Mouse (Mus musculus) brown adipose tissue, adult 24 weeks (tissue): ENCODE data around the gene Tas2r108. TPM values are rescaled to one million over a fixed set of nuclear protein-coding genes. Genes with fewer than 3 reads are reported as not detected.

Experiments used
- H3K27ac ChIP-seq: fragments of 200-500 bp; replicated peaks from 2 replicates; pipeline ENCODE4 v1.5.1; 2012; ENCODE audit warnings: low read depth, mild to moderate bottlenecking, low read length
- H3K4me1 ChIP-seq: fragments of 200-500 bp; 2 replicates; pipeline ENCODE4 v1.6.1; 2012; ENCODE audit warnings: low read length, mixed read lengths; ENCODE audit not compliant: control insufficient read depth, insufficient read depth, insufficient read length
- H3K4me3 ChIP-seq: fragments of 200-500 bp; 2 replicates; pipeline ENCODE4 v1.5.1; 2012; ENCODE audit warnings: low read depth, mild to moderate bottlenecking, low read length, moderate library complexity; ENCODE audit not compliant: insufficient read depth
- polyA plus RNA-seq: library from polyadenylated mRNA; stranded (reverse); fragments of >200 nt; gene quantifications from 2 replicates; pipeline ENCODE4 v1.2.4, GENCODE M21; 2012; ENCODE audit not compliant: missing spikeins, insufficient read depth, insufficient read length

Gene Tas2r108
- polyA plus RNA-seq = not detected in 2 replicates

DNA sequence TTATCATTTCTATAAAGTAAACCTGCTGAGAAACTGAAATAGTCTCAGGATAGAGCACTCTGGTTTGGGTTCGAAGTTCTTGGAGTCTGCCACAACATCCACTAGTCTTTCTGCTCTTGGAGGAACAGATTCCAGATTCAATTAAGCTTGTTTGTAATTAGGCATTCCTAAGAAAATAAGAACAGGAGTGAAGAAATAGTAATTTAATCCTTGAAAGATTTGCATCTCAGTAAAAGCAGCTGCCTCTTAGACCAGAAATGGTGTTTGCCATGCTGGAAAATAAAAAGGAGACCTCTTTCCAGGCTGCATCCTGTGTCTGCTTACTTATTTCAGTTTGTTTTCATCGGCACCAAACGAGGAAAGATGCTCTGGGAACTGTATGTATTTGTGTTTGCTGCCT is at the start of gene Tas2r108:
Gene Tas2r108 (plus strand): TSS at position 301 of the 400 bp plus-strand sequence.
- no peak within 1 kb of the TSS for H3K4me3 ChIP-seq
- no peaks in the 10 kb centered on the region for H3K4me1 ChIP-seq
- no peak within 1 kb of the TSS for H3K27ac ChIP-seq

DNA sequence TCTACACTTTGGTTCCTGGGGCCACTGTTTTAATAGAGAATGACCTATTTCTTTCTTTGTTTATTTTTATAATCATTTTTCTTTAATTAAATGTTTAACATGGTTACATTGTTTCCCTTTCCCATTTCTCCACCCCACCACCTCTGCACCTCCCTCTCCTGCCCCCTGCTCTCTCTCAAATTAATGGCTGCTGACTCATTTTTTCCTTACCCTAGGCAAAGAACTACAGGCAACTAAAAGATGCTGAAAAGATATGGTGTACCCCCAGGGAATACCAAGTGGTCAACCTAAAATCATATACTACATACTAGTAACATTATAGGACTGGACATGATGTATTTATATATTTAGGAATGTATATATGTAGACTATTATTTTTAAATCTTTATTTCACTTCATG is 44.7 kb upstream of the Tas2r108 start:
- no peak overlapping the region for H3K27ac ChIP-seq
- H3K4me3 ChIP-seq = no peak overlapping the region
- H3K4me1 ChIP-seq = no peaks in the 10 kb centered on the region

DNA sequence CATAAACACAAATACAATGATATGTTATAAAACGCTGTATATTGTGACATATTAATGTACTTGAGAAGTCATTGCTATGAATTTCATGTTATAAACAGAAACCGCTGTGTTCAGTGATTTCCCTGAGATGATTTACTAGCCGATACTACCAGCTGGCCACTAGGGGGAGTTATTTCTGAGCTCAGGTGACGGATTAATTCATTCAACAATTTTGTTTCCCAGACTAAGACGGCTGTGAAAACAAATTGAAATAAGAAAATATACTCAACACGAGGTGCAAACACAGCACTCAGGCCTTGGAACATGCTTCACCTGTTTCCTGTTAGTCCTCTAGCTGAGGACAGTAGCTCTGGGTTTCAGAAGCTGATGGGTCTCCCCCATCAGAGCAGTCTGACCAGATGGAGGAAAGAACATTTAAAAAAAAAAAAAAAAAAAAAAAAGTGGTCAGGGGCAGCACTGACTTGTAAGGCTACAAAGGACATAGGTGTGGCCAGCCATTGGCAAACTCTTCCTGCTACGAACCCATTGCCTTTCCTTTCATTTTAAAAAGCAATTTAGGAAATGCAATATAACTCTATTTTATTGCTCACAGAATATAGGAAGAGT is 38.8 kb upstream of the Tas2r108 start:
- Histone ChIP-seq H3K27ac (no peak overlapping the region), H3K4me1 (no peaks in the 10 kb centered on the region), H3K4me3 (no peak overlapping the region)

DNA sequence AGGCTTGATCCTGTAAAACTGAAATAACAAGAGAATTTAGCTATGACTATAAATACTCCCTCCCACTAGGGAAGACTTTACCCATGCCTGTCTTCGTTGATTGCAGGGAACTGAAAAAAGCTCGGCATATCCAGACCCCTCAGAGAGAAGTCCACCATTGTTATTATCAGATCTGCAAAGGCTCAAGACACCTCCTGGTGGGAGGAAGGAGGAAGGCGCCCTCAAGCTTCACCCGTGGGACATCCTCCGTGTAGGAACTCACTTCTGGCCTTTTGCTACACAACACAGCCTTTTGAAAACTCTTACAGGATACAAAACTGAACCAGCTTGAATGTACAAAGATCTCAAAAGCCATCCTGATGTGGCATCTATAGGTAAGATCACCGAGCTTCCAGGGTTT is 27.6 kb upstream of the Tas2r108 start:
- no peak overlapping the region for H3K4me3 ChIP-seq
- H3K4me1 ChIP-seq = no peaks in the 10 kb centered on the region
- H3K27ac ChIP-seq = no peak overlapping the region

DNA sequence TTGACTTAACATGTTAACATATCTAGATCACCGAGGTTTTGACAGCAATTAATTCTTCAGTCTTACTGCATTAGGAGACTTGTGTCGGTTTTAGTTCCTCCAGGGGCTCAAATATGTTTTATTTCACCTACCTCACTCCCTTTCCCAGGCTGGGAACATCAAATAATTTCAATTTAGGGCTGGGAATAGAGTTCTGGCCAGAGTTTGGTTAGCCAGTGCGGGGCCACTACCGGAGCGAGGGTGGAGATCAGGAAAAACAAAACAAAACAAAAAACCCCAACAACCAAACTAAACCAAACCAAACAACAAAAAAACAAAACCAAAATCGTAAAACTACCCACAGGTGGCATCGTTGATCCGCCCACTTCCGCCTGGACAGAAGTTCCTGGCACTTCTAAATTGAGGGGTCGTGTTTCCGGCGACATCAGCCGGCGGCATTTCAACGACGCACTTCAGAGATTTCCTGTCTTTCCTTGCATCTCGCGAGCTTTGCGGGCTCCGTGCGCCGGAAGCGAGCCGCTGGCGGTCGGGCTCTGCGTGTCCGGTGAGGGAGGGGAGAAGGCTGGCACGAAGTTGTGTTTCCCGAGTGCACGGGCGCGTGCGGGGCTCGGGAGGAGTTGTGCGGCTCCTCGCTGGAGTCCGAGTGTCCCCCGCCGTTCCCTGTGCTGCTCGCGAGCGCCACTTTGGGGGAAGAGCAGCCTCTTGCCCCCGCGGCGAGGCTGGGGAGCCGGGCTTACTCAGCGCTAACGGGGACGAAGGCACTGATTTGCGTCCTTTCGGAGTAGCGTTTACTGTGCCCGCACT is 22.2 kb upstream of the Tas2r108 start, which contains the start of gene Ssbp1:
Gene Ssbp1 (plus strand): TSS at position 437 of the 804 bp plus-strand sequence.
- Histone ChIP-seq H3K4me3 (peak within 1 kb of the TSS; percentile 82), H3K4me1 (no peaks in the 10 kb centered on the region), H3K27ac (peak within 1 kb of the TSS; percentile 79)

DNA sequence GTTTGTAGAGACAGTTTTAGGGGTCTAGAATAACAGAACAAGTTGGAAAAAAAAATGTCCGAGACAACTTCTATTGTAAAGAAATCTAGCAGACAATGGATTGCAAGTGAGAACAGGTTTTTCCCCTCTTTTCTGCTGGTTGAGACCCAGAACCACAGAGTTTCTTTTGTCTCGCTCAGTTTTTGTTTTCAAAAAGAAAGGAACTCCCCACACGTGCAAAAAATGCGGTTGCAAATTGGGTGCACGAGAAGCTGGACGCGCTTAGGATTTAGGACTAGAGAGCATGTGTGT is 21.7 kb upstream of the Tas2r108 start:
- no peaks in the 10 kb centered on the region for H3K4me1 ChIP-seq
- H3K27ac ChIP-seq = peak overlapping the region; percentile 79
- peak overlapping the region; percentile 82 for H3K4me3 ChIP-seq

DNA sequence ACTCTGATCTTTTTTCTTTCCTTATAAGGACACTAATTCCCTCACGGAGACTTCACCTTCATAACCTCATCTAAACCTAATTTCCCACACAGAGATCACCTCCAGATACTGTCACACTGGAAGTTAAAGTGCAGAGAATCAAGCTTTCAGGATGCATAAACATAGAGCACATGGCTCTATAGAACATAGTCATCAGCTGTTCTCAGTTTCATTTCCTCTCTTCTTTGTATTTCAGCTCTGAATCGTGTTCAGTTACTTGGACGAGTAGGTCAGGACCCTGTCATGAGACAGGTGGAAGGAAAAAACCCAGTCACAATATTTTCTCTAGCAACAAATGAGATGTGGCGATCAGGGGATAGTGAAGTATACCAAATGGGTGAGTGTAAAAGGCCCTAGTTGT is 17.2 kb upstream of the Tas2r108 start:
- H3K27ac ChIP-seq = no peak overlapping the region
- H3K4me3 ChIP-seq = no peak overlapping the region
- no peaks in the 10 kb centered on the region for H3K4me1 ChIP-seq

DNA sequence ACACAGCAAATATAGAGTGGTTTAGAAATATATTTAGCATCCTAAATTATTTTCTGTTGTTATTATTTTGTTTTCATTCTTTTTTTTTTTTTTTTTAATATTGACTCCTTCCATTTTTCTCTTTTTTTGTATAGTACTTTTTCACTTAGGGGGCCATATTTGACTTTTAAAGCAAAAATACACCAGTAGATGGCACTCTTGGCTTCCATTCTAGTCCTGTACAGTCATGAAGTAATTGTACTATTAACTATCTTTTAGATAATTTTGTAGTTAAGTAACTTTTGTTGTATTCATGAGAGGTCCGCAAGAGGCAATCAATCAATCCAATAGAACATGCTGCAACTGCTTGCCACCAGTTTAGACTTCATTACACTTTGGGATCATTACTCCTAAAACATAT is 13.6 kb upstream of the Tas2r108 start:
- Histone ChIP-seq H3K4me1 (no peaks in the 10 kb centered on the region), H3K27ac (no peak overlapping the region), H3K4me3 (no peak overlapping the region)

DNA sequence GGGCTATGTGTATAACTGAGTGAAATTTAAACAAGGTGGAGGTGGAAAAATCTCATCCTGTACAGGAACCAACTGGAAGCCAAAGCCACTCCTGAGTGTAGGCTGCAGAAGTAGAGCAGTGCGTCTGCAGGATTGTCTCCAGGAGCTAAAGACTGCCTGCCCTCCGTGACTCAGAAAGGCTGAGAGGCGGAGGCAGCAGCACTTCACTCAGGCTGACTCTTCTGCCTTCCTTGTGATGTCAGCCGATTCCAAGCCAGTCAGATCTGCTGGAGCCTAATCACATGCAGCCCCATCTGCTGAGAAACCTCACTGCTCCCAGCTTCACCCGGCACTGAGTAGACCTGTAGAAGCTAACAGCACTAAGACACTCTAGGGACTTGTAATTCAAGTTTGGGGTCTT is 11.0 kb upstream of the Tas2r108 start:
- no peak overlapping the region for H3K27ac ChIP-seq
- H3K4me1 ChIP-seq = no peaks in the 10 kb centered on the region
- no peak overlapping the region for H3K4me3 ChIP-seq

DNA sequence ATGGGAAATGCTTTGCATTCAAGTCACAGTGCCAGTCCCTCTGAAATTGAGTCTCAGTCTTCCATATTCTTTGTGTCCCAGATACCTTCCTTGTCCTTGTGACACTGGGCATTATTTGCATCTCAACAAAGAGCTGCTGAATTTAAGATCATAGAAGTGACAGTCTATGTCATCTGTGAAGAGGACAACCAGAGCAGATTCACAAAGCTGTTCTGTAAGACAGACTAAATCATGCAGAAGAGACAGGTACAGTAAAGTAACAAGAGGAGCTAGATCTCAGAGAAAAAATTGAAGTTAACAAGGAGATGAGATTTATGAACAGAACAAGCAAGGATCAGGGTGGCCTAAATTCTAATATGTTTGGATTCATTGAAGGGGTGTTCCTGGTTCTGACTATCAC is 2.4 kb upstream of the Tas2r108 start, which contains the start of gene Tas2r137:
Gene Tas2r137 (plus strand): TSS at position 301 of the 400 bp plus-strand sequence.
- H3K4me1 ChIP-seq = no peaks in the 10 kb centered on the region
- no peak within 1 kb of the TSS for H3K27ac ChIP-seq
- H3K4me3 ChIP-seq = no peak within 1 kb of the TSS

DNA sequence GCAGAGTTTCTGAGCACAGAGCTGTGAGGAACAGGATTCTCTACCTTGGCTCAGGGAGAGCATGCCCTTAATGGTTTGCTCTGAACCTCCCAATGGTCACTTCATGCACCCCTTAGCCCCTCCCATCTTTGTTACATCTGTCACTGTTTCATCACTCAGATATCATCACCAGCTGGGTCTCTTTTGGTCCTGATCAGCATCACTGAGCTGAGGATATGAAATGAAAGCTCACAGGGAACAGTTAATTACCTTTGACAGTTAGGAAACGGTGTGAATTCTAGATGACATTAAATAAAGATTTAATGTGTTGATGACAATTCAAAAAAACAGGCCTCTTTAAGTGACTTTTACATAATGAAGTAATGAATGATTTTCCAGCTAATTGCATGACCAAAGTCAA is 26.1 kb downstream of the Tas2r108 start, which contains the start of gene Prss37:
Gene Prss37 (minus strand): TSS at position 101 of the 400 bp plus-strand sequence.
- H3K4me3 ChIP-seq = no peak within 1 kb of the TSS
- no peak within 1 kb of the TSS for H3K27ac ChIP-seq
- H3K4me1 ChIP-seq = no peaks in the 10 kb centered on the region

Other genes with a start within 250 kb of the Tas2r108 start
- 13.4 and 18.6 TPM in 2 replicates for gene Agk, start 168.4 kb upstream of the Tas2r108 start, polyA plus RNA-seq
- 2.8 and 3.7 TPM in 2 replicates for gene E330009J07Rik, start 57.4 kb upstream of the Tas2r108 start, polyA plus RNA-seq
- not detected in 2 replicates for gene Wee2, start 54.4 kb upstream of the Tas2r108 start, polyA plus RNA-seq
- gene Ssbp1, start 22.2 kb upstream of the Tas2r108 start, polyA plus RNA-seq = 76.8 and 95.7 TPM in 2 replicates
- not detected in 2 replicates for gene Tas2r137, start 2.3 kb upstream of the Tas2r108 start, polyA plus RNA-seq
- not detected in 2 replicates for gene Prss37, start 26.0 kb downstream of the Tas2r108 start, polyA plus RNA-seq
- gene Olfr461, start 61.5 kb downstream of the Tas2r108 start, polyA plus RNA-seq = not detected in 2 replicates
- not detected in 2 replicates for gene Olfr460, start 76.0 kb downstream of the Tas2r108 start, polyA plus RNA-seq
- 0.67 and 1.5 TPM in 2 replicates for gene Clec5a, start 92.3 kb downstream of the Tas2r108 start, polyA plus RNA-seq
- gene Tas2r138, start 119.8 kb downstream of the Tas2r108 start, polyA plus RNA-seq = not detected in 2 replicates
- gene Mgam, start 135.3 kb downstream of the Tas2r108 start, polyA plus RNA-seq = 0.79 TPM in 1 of 2 replicates, not detected in the other